Mouse (Mus musculus): ENCODE measurements around the gene Ppm1b. TPM values are rescaled to one million over a fixed set of nuclear protein-coding genes. Genes with fewer than 3 reads are reported as not detected.

Ppm1b gene
- total RNA-seq, 1 experiment, result 75.9 TPM

DNA sequence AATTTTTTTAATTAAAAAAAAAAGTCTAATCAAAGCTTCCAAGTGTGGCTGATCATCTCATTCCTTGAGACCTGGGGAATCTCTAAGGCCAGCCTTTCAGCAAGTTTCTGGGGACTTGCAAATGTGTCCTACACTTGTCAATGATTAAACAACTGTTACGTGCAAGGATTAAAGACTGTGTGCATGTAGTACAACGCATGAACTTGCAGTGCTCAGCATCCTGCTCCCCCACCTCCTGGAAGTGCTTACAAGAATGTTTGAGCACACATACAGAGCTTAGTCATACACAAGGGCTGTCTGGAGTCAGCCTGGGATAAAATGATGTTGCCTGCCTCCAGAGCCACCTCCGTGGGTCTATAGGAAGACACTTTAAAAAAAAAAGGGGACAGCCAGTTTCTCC, 70.7 kb downstream of the Ppm1b start:
- H3K4me1 ChIP-seq (ENCODE audit: control insufficient read depth in 2 of 2, insufficient read depth in 2 of 2, low read length in 2 of 2, poor library complexity in 1 of 2), result peaks cover 0 to 3% of the 10 kb centered on the region in 2 experiments; a peak in 1 of 4 replicates
- in situ Hi-C loops (cut with MboI; ENCODE audit: low sequenced_read_pairs in 2 of 2, unreplicated experiment in 2 of 2), result no loop called here

GRCm38 (mm10) chr17:85028093-85028739, 71.7 kb downstream of the Ppm1b start, which contains the start of gene Slc3a1:
Gene Slc3a1 (plus strand): TSS chr17:85028376.
- peaks cover 3% of the 10 kb centered on the region; the same call in 1 of the 2 replicates for H3K36me3 ChIP-seq (ENCODE audit: control insufficient read depth, insufficient read depth, low read length, poor library complexity, severe bottlenecking)
- TF ChIP-seq HCFC1 (IDR thresholded peaks at IDR 0.05; ENCODE audit: borderline replicate concordance, insufficient read depth, low read length) (no peak), ZNF384 (IDR thresholded peaks at IDR 0.05; ENCODE audit: low read depth, low read length) (no peak)
- no peaks in the 10 kb centered on the region for H3K9me3 ChIP-seq (ENCODE audit: control insufficient read depth, insufficient read depth, low read depth, low read length)
- no peak within 1 kb of the TSS for H3K27ac ChIP-seq (ENCODE audit: insufficient read depth, low read depth, low read length, poor library complexity, severe bottlenecking)
- no peak within 1 kb of the TSS for H3K9ac ChIP-seq (ENCODE audit: insufficient read depth, low read depth, low read length, poor library complexity, severe bottlenecking)
- no peak for DNase-seq (ENCODE audit: low read depth, low spot score)
- H3K4me1 ChIP-seq (ENCODE audit: control insufficient read depth in 2 of 2, insufficient read depth in 2 of 2, low read length in 2 of 2, poor library complexity in 1 of 2), result peaks cover 0 to 2% of the 10 kb centered on the region in 2 experiments; a peak in 1 of 4 replicates
- in situ Hi-C loops (cut with MboI; ENCODE audit: low sequenced_read_pairs in 2 of 2, unreplicated experiment in 2 of 2), result no loop called here
- H3K4me3 ChIP-seq (ENCODE audit: insufficient read depth in 1 of 2, low read depth in 1 of 2, low read length in 2 of 2, poor library complexity in 1 of 2, severe bottlenecking in 1 of 2), result no peak within 1 kb of the TSS

More for the DNA sequence above, 70.7 kb downstream of the Ppm1b start:
- TF ChIP-seq ZC3H11A (IDR thresholded peaks at IDR 0.05; ENCODE audit: borderline replicate concordance, low read depth, low read length) (no peak), HCFC1 (IDR thresholded peaks at IDR 0.05; ENCODE audit: borderline replicate concordance, insufficient read depth, low read length) (no peak), ZNF384 (IDR thresholded peaks at IDR 0.05; ENCODE audit: low read depth, low read length) (no peak), CHD2 (IDR thresholded peaks at IDR 0.05; ENCODE audit: low read depth, low read length) (no peak), MAFK (IDR thresholded peaks at IDR 0.05; ENCODE audit: insufficient read depth, low read depth, low read length) (no peak)
- Histone ChIP-seq H3K9ac (ENCODE audit: insufficient read depth, low read depth, low read length, poor library complexity, severe bottlenecking) (no peak overlapping the region), H3K27ac (ENCODE audit: insufficient read depth, low read depth, low read length, poor library complexity, severe bottlenecking) (no peak overlapping the region), H3K9me3 (ENCODE audit: control insufficient read depth, insufficient read depth, low read depth, low read length) (no peaks in the 10 kb centered on the region), H3K36me3 (ENCODE audit: control insufficient read depth, insufficient read depth, low read length, poor library complexity, severe bottlenecking) (peaks cover 3% of the 10 kb centered on the region; the same call in 1 of the 2 replicates), H3K4me3 (ENCODE audit: insufficient read depth in 1 of 2, low read depth in 1 of 2, low read length in 2 of 2, poor library complexity in 1 of 2, severe bottlenecking in 1 of 2) (no peak overlapping the region)
- no peak for DNase-seq (ENCODE audit: low read depth, low spot score)

DNA sequence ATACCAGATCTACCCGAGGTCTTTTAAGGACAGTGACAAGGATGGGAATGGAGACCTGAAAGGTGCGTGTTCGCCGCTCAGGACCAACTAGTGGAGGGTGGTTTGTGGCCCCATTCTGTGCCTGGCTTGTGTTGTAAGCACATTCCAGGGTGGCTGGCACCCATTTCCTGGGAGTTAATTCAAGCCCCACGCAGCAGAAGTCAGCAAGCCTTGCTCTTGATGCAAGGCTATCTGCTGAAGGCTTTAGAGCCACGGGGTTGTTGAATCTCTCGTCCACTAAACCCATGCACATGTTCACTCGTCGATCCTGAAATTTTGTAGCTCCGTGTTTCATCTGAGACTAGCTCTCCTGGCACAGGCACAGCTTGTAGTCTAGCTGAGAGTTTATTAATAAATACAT, 72.3 kb downstream of the Ppm1b start:
- DNase-seq (ENCODE audit: low read depth, low spot score), result no peak
- H3K4me3 ChIP-seq (ENCODE audit: insufficient read depth in 1 of 2, low read depth in 1 of 2, low read length in 2 of 2, poor library complexity in 1 of 2, severe bottlenecking in 1 of 2), result no peak overlapping the region
- peaks cover 3% of the 10 kb centered on the region; the same call in 1 of the 2 replicates for H3K36me3 ChIP-seq (ENCODE audit: control insufficient read depth, insufficient read depth, low read length, poor library complexity, severe bottlenecking)
- in situ Hi-C loops (cut with MboI; ENCODE audit: low sequenced_read_pairs in 2 of 2, unreplicated experiment in 2 of 2), result no loop called here
- no peak overlapping the region for H3K9ac ChIP-seq (ENCODE audit: insufficient read depth, low read depth, low read length, poor library complexity, severe bottlenecking)
- H3K9me3 ChIP-seq (ENCODE audit: control insufficient read depth, insufficient read depth, low read depth, low read length), result no peaks in the 10 kb centered on the region
- TF ChIP-seq ZC3H11A (IDR thresholded peaks at IDR 0.05; ENCODE audit: borderline replicate concordance, low read depth, low read length) (no peak), MAFK (IDR thresholded peaks at IDR 0.05; ENCODE audit: insufficient read depth, low read depth, low read length) (no peak), ZNF384 (IDR thresholded peaks at IDR 0.05; ENCODE audit: low read depth, low read length) (no peak), CHD2 (IDR thresholded peaks at IDR 0.05; ENCODE audit: low read depth, low read length) (no peak), HCFC1 (IDR thresholded peaks at IDR 0.05; ENCODE audit: borderline replicate concordance, insufficient read depth, low read length) (no peak)
- no peaks in the 10 kb centered on the region; a peak in 1 of 4 replicates for H3K4me1 ChIP-seq (ENCODE audit: control insufficient read depth in 2 of 2, insufficient read depth in 2 of 2, low read length in 2 of 2, poor library complexity in 1 of 2)
- H3K27ac ChIP-seq (ENCODE audit: insufficient read depth, low read depth, low read length, poor library complexity, severe bottlenecking), result no peak overlapping the region

GRCm38 (mm10) chr17:85030651-85031050, 74.1 kb downstream of the Ppm1b start:
- in situ Hi-C loops (cut with MboI; ENCODE audit: low sequenced_read_pairs in 2 of 2, unreplicated experiment in 2 of 2), result no loop called here
- no peak for TF ChIP-seq CHD2 (IDR thresholded peaks at IDR 0.05; ENCODE audit: low read depth, low read length)
- TF ChIP-seq ZC3H11A (IDR thresholded peaks at IDR 0.05; ENCODE audit: borderline replicate concordance, low read depth, low read length), result no peak
- no peak for TF ChIP-seq ZNF384 (IDR thresholded peaks at IDR 0.05; ENCODE audit: low read depth, low read length)
- TF ChIP-seq HCFC1 (IDR thresholded peaks at IDR 0.05; ENCODE audit: borderline replicate concordance, insufficient read depth, low read length), result no peak
- no peak for TF ChIP-seq MAFK (IDR thresholded peaks at IDR 0.05; ENCODE audit: insufficient read depth, low read depth, low read length)
- H3K36me3 ChIP-seq (ENCODE audit: control insufficient read depth, insufficient read depth, low read length, poor library complexity, severe bottlenecking), result no peaks in the 10 kb centered on the region
- no peak overlapping the region for H3K9ac ChIP-seq (ENCODE audit: insufficient read depth, low read depth, low read length, poor library complexity, severe bottlenecking)
- no peak overlapping the region for H3K4me3 ChIP-seq (ENCODE audit: insufficient read depth in 1 of 2, low read depth in 1 of 2, low read length in 2 of 2, poor library complexity in 1 of 2, severe bottlenecking in 1 of 2)
- H3K27ac ChIP-seq (ENCODE audit: insufficient read depth, low read depth, low read length, poor library complexity, severe bottlenecking), result no peak overlapping the region
- H3K4me1 ChIP-seq (ENCODE audit: control insufficient read depth in 2 of 2, insufficient read depth in 2 of 2, low read length in 2 of 2, poor library complexity in 1 of 2), result no peaks in the 10 kb centered on the region
- no peaks in the 10 kb centered on the region for H3K9me3 ChIP-seq (ENCODE audit: control insufficient read depth, insufficient read depth, low read depth, low read length)
- no peak for DNase-seq (ENCODE audit: low read depth, low spot score)
